Mouse (Mus musculus) midbrain, embryonic 11.5 days (tissue): ENCODE results near the gene Arid5b. TPM values are rescaled to one million over a fixed set of nuclear protein-coding genes. Genes with fewer than 3 reads are reported as not detected.
A peak's percentile ranks its signal among the peaks of the same experiment; 100 is the strongest.

Experiments
- ATAC-seq: fragments of 200-750 bp; cut with Nextera tagmentation; 2 replicates; pipeline ENCODE4 v1.8.0; 2017; ENCODE audit warnings: moderate TSS enrichment, moderate library complexity; ENCODE audit not compliant: low FRiP score
- DNase-seq: peaks from one replicate; pipeline ENCODE4 v3.0.0; 2015; ENCODE audit warnings: low spot score; ENCODE audit errors: missing footprints
- H3K27ac ChIP-seq: fragments of 300-500 bp; sonication (generic); 2 replicates; pipeline ENCODE4 v1.5.1; 2014; ENCODE audit warnings: low read depth, low read length
- H3K27me3 ChIP-seq: fragments of 300-500 bp; sonication (generic); 2 replicates; pipeline ENCODE4 v1.6.1; 2014; ENCODE audit warnings: mild to moderate bottlenecking, low read length, moderate library complexity, mixed read lengths; ENCODE audit not compliant: control insufficient read depth, insufficient read depth
- H3K36me3 ChIP-seq: fragments of 300-500 bp; sonication (generic); 2 replicates; pipeline ENCODE4 v1.6.1; 2014; ENCODE audit warnings: mild to moderate bottlenecking, low read length, moderate library complexity, mixed read lengths; ENCODE audit not compliant: control insufficient read depth, insufficient read depth
- H3K4me1 ChIP-seq: fragments of 300-500 bp; sonication (generic); 2 replicates; pipeline ENCODE4 v1.6.1; 2014; ENCODE audit warnings: low read length; ENCODE audit not compliant: control insufficient read depth, insufficient read depth
- H3K4me2 ChIP-seq: fragments of 300-500 bp; sonication (generic); 2 replicates; pipeline ENCODE4 v1.6.1; 2014; ENCODE audit warnings: mild to moderate bottlenecking, moderate library complexity
- H3K4me3 ChIP-seq: fragments of 300-500 bp; sonication (generic); 2 replicates; pipeline ENCODE4 v1.5.1; 2014; ENCODE audit warnings: low read depth, low read length
- H3K9ac ChIP-seq: fragments of 300-500 bp; sonication (generic); 2 replicates; pipeline ENCODE4 v1.6.1; 2014; ENCODE audit warnings: low read length
- H3K9me3 ChIP-seq: fragments of 300-500 bp; sonication (generic); 2 replicates; pipeline ENCODE4 v1.6.1; 2016; ENCODE audit warnings: low read length; ENCODE audit not compliant: control insufficient read depth
- WGBS: fragments of 180-500 bp; shearing (Covaris S2); extraction: QIAGEN DNeasy Blood & Tissue Kit; methylation state at CpG from one replicate; pipeline ENCODE4 v1.1.7; 2014; 5-methylcytosine and 5-hydroxymethylcytosine counted together
- polyA plus RNA-seq: library from polyadenylated mRNA; unstranded; fragments of >200 nt; fragmentation: Nextera tagmentation; extraction: Ambion mirVana; gene quantifications from 2 replicates; pipeline ENCODE4 v1.2.1, GENCODE M21; 2014

Gene Arid5b
- polyA plus RNA-seq, 1 experiment from 2014 or later: 13.4 TPM

- 94% methylated on average over 19 of the region's 19 CpGs for WGBS
- ATAC-seq: no peak
- H3K9me3 ChIP-seq: no peaks in the 10 kb centered on the region
Measured at GRCm38 (mm10) chr10:68097821-68098675, 180.5 kb downstream of the Arid5b start.

GRCm38 (mm10) chr10:68096395-68096794, 182.1 kb downstream of the Arid5b start:
- DNase-seq: no peak
- Histone ChIP-seq H3K4me2 (no peak overlapping the region), H3K4me3 (no peak overlapping the region), H3K27ac (no peak overlapping the region), H3K27me3 (no peaks in the 10 kb centered on the region), H3K9me3 (no peaks in the 10 kb centered on the region), H3K36me3 (peaks cover 13% of the 10 kb centered on the region; the same call in 1 of the 2 replicates), H3K4me1 (no peaks in the 10 kb centered on the region), H3K9ac (no peak overlapping the region)
- 94% methylated on average over 12 of the region's 12 CpGs for WGBS
- ATAC-seq: no peak

More at GRCm38 (mm10) chr10:68097821-68098675, 180.5 kb downstream of the Arid5b start:
- H3K4me2 ChIP-seq: no peak overlapping the region
- H3K9ac ChIP-seq: no peak overlapping the region
- H3K4me1 ChIP-seq: no peaks in the 10 kb centered on the region
- no peak overlapping the region for H3K27ac ChIP-seq
- no peak overlapping the region for H3K4me3 ChIP-seq
- DNase-seq: peak; percentile 76
- peaks cover 13% of the 10 kb centered on the region; the same call in 1 of the 2 replicates for H3K36me3 ChIP-seq
- no peaks in the 10 kb centered on the region for H3K27me3 ChIP-seq

- DNase-seq: no peak
- WGBS: 86% methylated on average over 2 of the region's 2 CpGs
- Histone ChIP-seq H3K9me3 (no peaks in the 10 kb centered on the region), H3K27me3 (no peaks in the 10 kb centered on the region), H3K4me2 (no peak overlapping the region), H3K4me1 (no peaks in the 10 kb centered on the region), H3K9ac (no peak overlapping the region), H3K27ac (no peak overlapping the region), H3K36me3 (peaks cover 13% of the 10 kb centered on the region; the same call in 1 of the 2 replicates), H3K4me3 (no peak overlapping the region)
- ATAC-seq: no peak
Measured at GRCm38 (mm10) chr10:68095136-68095535, 183.4 kb downstream of the Arid5b start.

GRCm38 (mm10) chr10:68093496-68093895, 185.0 kb downstream of the Arid5b start:
- H3K9ac ChIP-seq: no peak overlapping the region
- H3K4me2 ChIP-seq: no peak overlapping the region
- H3K4me1 ChIP-seq: no peaks in the 10 kb centered on the region
- ATAC-seq (no peak), DNase-seq (peak; percentile 73)
- no peak overlapping the region for H3K27ac ChIP-seq
- no peak overlapping the region for H3K4me3 ChIP-seq
- peaks cover 13% of the 10 kb centered on the region; the same call in 1 of the 2 replicates for H3K36me3 ChIP-seq
- WGBS: 62% methylated on average over 3 of the region's 3 CpGs
- no peaks in the 10 kb centered on the region for H3K27me3 ChIP-seq
- no peaks in the 10 kb centered on the region for H3K9me3 ChIP-seq

GRCm38 (mm10) chr10:68091840-68092239, 186.7 kb downstream of the Arid5b start:
- Histone ChIP-seq H3K4me2 (no peak overlapping the region), H3K4me1 (no peaks in the 10 kb centered on the region), H3K27me3 (no peaks in the 10 kb centered on the region), H3K27ac (no peak overlapping the region), H3K36me3 (peaks cover 1% of the 10 kb centered on the region; the same call in 1 of the 2 replicates), H3K9me3 (no peaks in the 10 kb centered on the region), H3K4me3 (no peak overlapping the region), H3K9ac (no peak overlapping the region)
- 88% methylated on average over 4 of the region's 4 CpGs for WGBS
- ATAC-seq: no peak
- DNase-seq: peak; percentile 33

- H3K36me3 ChIP-seq: no peaks in the 10 kb centered on the region; the same call in 1 of the 2 replicates
- ATAC-seq: no peak
- no peak for DNase-seq
- 86% methylated on average over 11 of the region's 11 CpGs for WGBS
- no peak overlapping the region for H3K4me2 ChIP-seq
- H3K9ac ChIP-seq: no peak overlapping the region
- no peak overlapping the region for H3K27ac ChIP-seq
- H3K4me1 ChIP-seq: no peaks in the 10 kb centered on the region
- H3K9me3 ChIP-seq: no peaks in the 10 kb centered on the region
- H3K27me3 ChIP-seq: no peaks in the 10 kb centered on the region
- no peak overlapping the region for H3K4me3 ChIP-seq
Measured at GRCm38 (mm10) chr10:68091011-68091410, 187.5 kb downstream of the Arid5b start.

GRCm38 (mm10) chr10:68090544-68090943, 188.0 kb downstream of the Arid5b start:
- WGBS: 89% methylated on average over 3 of the region's 3 CpGs
- no peak overlapping the region for H3K4me2 ChIP-seq
- no peaks in the 10 kb centered on the region for H3K4me1 ChIP-seq
- H3K27me3 ChIP-seq: no peaks in the 10 kb centered on the region
- H3K4me3 ChIP-seq: no peak overlapping the region
- ATAC-seq (no peak), DNase-seq (peak; percentile 73)
- H3K9me3 ChIP-seq: no peaks in the 10 kb centered on the region
- no peak overlapping the region for H3K27ac ChIP-seq
- no peaks in the 10 kb centered on the region; the same call in 1 of the 2 replicates for H3K36me3 ChIP-seq
- H3K9ac ChIP-seq: no peak overlapping the region

- H3K27ac ChIP-seq: no peak overlapping the region
- H3K4me1 ChIP-seq: no peaks in the 10 kb centered on the region
- H3K9ac ChIP-seq: no peak overlapping the region
- DNase-seq: no peak
- H3K4me3 ChIP-seq: no peak overlapping the region
- no peaks in the 10 kb centered on the region for H3K9me3 ChIP-seq
- H3K4me2 ChIP-seq: no peak overlapping the region
- no peak for ATAC-seq
- no peaks in the 10 kb centered on the region; the same call in 1 of the 2 replicates for H3K36me3 ChIP-seq
- 90% methylated on average over 4 of the region's 4 CpGs for WGBS
- no peaks in the 10 kb centered on the region for H3K27me3 ChIP-seq
Measured at GRCm38 (mm10) chr10:68090197-68090535, 188.4 kb downstream of the Arid5b start.

GRCm38 (mm10) chr10:68089435-68090196, 188.9 kb downstream of the Arid5b start:
- no peak overlapping the region for H3K9ac ChIP-seq
- whole genome bisulfite sequencing: 77% methylated on average over 15 of the region's 15 CpGs
- H3K27me3 ChIP-seq: no peaks in the 10 kb centered on the region
- H3K4me2 ChIP-seq: no peak overlapping the region
- no peaks in the 10 kb centered on the region for H3K36me3 ChIP-seq
- H3K4me1 ChIP-seq: no peaks in the 10 kb centered on the region
- no peak overlapping the region for H3K27ac ChIP-seq
- no peak overlapping the region for H3K4me3 ChIP-seq
- DNase-seq (peak; percentile 82), ATAC-seq (no peak)
- no peaks in the 10 kb centered on the region for H3K9me3 ChIP-seq
